Mouse (Mus musculus) mouse trophoblast stem cell (cell line): ENCODE measurements around the gene Edem1.
"Not testable (repeated sequence)": the region's sequence is repeated elsewhere in the genome, so short reads cannot be mapped to it uniquely, and the experiment has no call there.

Experiments used
- in situ Hi-C, 2 experiments: fragments of 300-500 bp; cut with MseI, MboI; formaldehyde crosslinking; loops; 2 replicates in 1 of 2; 3 replicates in 1 of 2; pipeline ENCODE4 v1.15.1; 2025

Edem1 gene

GRCm38 (mm10) chr6:108829386-108830370 lies 1.2 kb downstream of the Edem1 start:
- in situ Hi-C loops = no loop called here

DNA sequence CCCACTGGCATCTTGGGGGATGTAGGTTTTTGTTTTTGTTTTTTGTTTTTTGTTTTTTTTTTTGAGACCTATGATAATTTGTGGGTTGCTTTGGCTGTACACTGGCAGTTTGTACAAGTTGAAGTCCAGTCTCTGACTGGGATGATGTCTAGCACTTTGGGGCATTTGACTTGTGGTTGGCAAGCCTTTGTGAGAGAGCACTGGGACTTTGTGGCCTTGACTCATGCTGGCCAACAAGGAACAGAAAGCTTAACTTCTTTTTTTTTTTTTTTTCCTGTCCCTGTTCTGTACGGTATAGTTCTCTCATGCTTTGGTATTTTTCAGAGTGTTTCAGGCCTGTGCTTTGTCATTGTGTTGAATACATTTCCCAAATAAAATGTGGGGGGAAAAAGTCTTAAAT lies 3.7 kb downstream of the Edem1 start:
- in situ Hi-C loops = no loop called here

GRCm38 (mm10) chr6:108832989-108833388 lies 4.5 kb downstream of the Edem1 start:
- in situ Hi-C loops = no loop called here

GRCm38 (mm10) chr6:108833963-108834697 lies 5.7 kb downstream of the Edem1 start:
- in situ Hi-C loops = no loop called here

GRCm38 (mm10) chr6:108835765-108836691 lies 7.6 kb downstream of the Edem1 start:
- in situ Hi-C loops = no loop called here

- in situ Hi-C loops = no loop called here
Measured at GRCm38 (mm10) chr6:108837081-108837480, 8.6 kb downstream of the Edem1 start.

- in situ Hi-C loops = no loop called here
Measured at GRCm38 (mm10) chr6:108837958-108838357, 9.5 kb downstream of the Edem1 start.

GRCm38 (mm10) chr6:108839432-108839831 lies 11.0 kb downstream of the Edem1 start:
- in situ Hi-C loops = no loop called here

GRCm38 (mm10) chr6:108840861-108841640 lies 12.6 kb downstream of the Edem1 start:
- in situ Hi-C loops = no loop called here

- in situ Hi-C loops = no loop called here
Measured at GRCm38 (mm10) chr6:108843664-108844063, 15.2 kb downstream of the Edem1 start.

DNA sequence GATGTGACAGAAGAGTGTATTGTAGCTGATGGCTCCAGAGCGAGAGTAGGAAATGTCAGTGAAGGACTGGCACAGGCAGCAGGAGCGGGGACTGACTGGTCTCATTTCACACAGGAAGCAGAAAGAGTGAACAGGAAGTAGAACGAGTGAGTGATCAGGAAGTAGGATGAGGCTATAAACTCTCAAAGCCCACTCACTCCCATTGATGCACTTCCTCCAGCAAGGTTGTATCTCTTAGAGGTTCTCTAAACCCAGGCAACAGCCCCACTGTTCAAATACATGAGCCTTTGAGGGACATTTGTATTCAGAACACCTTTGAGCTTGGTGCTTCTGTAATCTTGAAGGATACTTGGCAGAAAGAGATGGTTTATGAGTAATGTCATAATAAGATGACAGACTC lies 15.7 kb downstream of the Edem1 start:
- in situ Hi-C loops = no loop called here

- in situ Hi-C loops = no loop called here
Measured at GRCm38 (mm10) chr6:108844771-108845170, 16.3 kb downstream of the Edem1 start.

DNA sequence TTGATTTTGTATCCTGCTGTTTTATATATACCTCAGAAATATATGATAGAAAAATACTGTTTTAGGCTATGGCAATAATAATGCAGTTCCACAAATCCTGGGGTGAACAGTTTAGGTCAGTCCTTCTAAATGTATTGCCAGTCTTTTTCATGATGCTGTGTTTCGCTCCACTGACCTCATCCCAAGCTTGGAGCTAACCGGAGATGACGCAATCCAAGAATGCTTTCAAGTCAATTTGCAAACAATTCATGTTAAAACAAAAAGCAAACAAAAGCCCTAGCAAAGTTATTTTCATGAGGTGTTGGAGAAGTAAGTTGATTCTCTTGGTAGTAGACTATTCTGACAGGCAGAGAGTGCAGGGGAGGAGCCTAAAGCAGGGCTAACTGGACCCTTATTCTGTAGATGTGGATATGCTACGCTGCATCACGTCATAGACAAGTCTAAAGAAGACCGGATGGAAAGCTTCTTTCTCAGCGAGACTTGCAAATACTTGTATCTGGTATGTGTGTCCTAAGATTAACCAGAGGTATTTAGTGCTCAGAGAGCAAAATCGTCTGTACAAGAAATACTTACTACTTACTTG lies 23.7 kb downstream of the Edem1 start:
- in situ Hi-C loops = no loop called here

DNA sequence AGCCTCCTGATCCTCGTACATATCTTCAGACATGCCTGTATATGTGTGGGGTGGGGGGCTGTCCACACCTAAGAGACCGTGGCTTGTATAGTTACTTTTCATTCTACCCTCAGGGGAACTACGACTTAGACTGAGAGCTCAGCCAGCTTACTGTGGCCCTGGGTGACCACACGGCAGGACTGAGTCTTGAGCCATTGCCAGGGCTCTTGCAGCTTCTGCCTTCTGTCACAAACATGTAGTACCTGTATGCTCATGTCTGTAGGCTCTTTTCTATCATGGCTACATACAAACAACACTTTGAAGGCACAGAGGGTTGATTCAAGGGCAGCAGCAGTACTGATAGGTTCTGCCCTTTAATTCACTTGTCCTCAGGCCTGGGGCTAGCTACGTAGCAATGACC lies 24.5 kb downstream of the Edem1 start:
- in situ Hi-C loops = no loop called here

GRCm38 (mm10) chr6:108858583-108858982 lies 30.1 kb downstream of the Edem1 start:
- in situ Hi-C loops = no loop called here

DNA sequence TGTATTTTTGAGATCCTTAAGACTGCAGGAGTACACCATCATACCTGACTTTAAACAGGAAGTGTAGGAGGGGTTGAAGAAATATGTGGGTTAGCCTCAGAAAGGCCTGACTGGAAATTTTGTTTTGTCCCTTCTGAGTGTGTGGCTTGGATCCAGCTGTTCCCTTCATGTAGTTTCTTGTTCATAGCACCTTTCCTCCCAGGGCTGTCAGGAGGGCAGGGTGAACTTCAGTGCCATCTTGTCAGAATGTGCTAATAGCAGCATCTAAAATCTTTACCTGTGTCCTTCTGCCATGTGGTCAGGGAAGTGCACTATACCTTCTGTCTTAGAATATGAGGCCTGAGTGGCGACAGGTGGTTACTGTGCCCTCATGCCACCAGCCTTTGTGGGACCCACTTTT lies 32.8 kb downstream of the Edem1 start:
- in situ Hi-C loops = no loop called here

DNA sequence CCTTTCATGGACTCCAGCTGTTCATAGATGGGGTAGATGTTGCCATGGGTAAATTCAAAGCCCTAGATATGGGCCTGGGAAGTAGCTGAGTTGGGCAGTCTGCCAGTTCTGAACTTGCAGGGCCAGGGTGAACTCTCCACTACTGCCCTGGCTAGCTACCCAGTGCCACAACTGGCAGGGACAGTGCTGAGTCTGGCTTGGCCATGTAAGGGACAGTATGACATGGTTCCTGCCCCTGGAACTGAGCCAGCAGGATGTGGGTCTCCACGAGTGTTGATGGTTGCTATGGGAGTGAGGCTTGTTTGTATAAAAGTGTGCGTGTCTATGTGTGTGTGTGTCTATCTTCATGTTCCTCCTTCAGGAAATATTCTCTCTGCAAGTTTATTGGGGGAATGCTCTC lies 34.1 kb downstream of the Edem1 start:
- in situ Hi-C loops = no loop called here

DNA sequence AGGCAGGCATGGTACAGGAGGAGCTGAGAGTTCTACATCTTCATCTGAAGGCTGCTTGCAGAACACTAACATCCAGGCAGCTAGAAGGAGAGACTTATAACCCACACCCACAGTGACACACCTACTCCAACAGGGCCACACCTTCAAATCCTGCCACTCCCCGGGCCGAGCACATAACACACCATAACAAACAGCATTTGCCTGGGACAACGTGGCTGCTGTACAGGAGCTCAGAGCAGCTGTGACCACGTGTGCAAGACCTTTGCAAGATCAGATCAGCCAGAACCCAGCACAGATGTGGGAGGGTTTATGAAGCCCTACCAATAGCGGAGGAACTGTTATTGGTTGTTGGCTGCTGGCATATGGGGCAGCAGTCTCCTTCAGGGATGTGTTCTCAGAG lies 37.9 kb downstream of the Edem1 start:
- in situ Hi-C loops = no loop called here

DNA sequence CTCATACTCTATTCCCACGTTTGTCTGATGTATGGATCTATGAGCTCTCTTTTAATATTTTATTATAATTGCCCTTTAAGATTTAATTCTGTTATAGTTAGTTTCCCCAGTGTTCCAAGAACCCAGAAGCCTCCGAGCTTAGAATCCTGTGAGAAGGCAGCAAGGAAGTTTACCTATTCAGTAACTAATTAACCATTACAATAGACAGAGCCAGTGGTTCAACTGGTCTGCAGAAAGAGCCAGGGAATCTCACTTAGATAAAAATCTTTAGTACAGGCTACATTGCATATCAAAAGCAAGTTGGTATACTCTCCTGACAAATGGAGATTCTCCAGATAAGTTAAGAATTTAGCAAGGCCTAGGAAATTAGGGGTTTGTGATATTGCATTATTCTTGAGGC lies 40.6 kb downstream of the Edem1 start:
- in situ Hi-C loops = not testable (repeated sequence)

DNA sequence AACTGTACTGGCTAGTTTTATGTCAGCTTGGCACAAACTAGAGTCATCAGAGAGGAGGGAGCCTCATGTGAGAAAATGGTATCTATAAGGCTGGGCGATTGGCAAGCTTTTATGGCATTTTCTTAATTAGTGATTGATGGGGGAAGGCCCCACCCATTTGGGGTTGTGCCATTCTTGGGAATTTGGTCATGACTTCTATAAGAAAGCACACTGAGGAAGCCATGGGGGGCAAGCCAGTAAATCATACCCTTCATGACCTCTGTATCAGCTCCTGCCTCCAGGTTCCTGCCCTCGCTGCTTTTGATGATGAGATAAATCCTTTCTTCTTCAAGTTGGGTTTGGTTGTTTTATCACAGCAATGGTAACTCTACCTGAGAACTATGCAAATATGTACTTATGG lies 42.0 kb downstream of the Edem1 start:
- in situ Hi-C loops = no loop called here

DNA sequence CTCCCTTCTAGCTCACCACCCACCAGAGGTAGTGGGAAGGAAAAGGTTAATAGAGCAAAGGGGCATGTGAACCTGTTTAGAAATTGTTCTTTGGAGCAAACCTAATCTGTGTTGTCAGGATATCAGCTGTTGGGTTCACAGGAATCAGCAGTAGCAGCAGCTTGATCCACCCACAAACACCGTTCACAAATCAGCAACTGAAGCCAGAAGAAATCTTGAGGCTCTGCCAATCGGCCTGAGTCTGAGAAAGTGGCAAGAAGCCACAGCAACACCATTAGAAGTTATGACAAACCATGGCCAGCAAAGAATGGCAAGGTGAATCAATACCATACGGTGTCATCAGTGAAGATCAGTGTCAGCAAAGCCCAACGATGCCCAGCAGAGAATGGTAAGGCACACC lies 42.8 kb downstream of the Edem1 start:
- in situ Hi-C loops = no loop called here
